Mouse (Mus musculus) stomach, embryonic 16.5 days (tissue): Measurements from ENCODE around the gene Gpr27. TPM values are rescaled to one million over a fixed set of nuclear protein-coding genes. Genes with fewer than 3 reads are reported as not detected.

Experiments used
- ATAC-seq: fragments of 200-750 bp; cut with Nextera tagmentation; 2 replicates; pipeline ENCODE4 v1.8.0; 2017; ENCODE audit warnings: moderate number of reproducible peaks, moderate TSS enrichment; ENCODE audit not compliant: insufficient read depth, low FRiP score
- H3K27ac ChIP-seq: fragments of 300-500 bp; sonication (generic); 2 replicates; pipeline ENCODE4 v1.5.1; 2014; ENCODE audit warnings: low read length
- H3K27me3 ChIP-seq: fragments of 300-500 bp; sonication (generic); 2 replicates; pipeline ENCODE4 v1.6.1; 2014; ENCODE audit warnings: low read length, control low read depth, mixed read lengths; ENCODE audit not compliant: control insufficient read depth, insufficient read depth
- H3K36me3 ChIP-seq: fragments of 300-500 bp; sonication (generic); 2 replicates; pipeline ENCODE4 v1.6.1; 2014; ENCODE audit warnings: low read length; ENCODE audit not compliant: control insufficient read depth, insufficient read depth
- H3K4me1 ChIP-seq: fragments of 300-500 bp; sonication (generic); 2 replicates; pipeline ENCODE4 v1.6.1; 2014; ENCODE audit warnings: low read length, control low read depth, mixed read lengths; ENCODE audit not compliant: control insufficient read depth, insufficient read depth
- H3K4me2 ChIP-seq: fragments of 300-500 bp; sonication (generic); 2 replicates; pipeline ENCODE4 v1.6.1; 2014; ENCODE audit warnings: low read depth, low read length, mixed read lengths
- H3K4me3 ChIP-seq: fragments of 300-500 bp; sonication (generic); replicated peaks from 2 replicates; pipeline ENCODE4 v1.5.1; 2014; ENCODE audit warnings: mild to moderate bottlenecking, low read length
- H3K9ac ChIP-seq: fragments of 300-500 bp; sonication (generic); 2 replicates; pipeline ENCODE4 v1.6.1; 2014; ENCODE audit warnings: low read length
- H3K9me3 ChIP-seq: fragments of 300-500 bp; sonication (generic); replicated peaks from 2 replicates; pipeline ENCODE4 v1.6.1; 2016; ENCODE audit warnings: low read length, control low read depth; ENCODE audit not compliant: control insufficient read depth
- WGBS: fragments of 180-500 bp; shearing (Covaris S2); extraction: QIAGEN DNeasy Blood & Tissue Kit; methylation state at CpG from one replicate; pipeline ENCODE4 v1.1.7; 2014; 5-methylcytosine and 5-hydroxymethylcytosine counted together
- polyA plus RNA-seq: library from polyadenylated mRNA; unstranded; fragments of >200 nt; fragmentation: Nextera tagmentation; extraction: Ambion mirVana; gene quantifications from 2 replicates; pipeline ENCODE4 v1.2.1, GENCODE M21; 2015

Gene Gpr27
- polyA plus RNA-seq, 1 experiment from 2014 or later, result 1.6 TPM

GRCm38 (mm10) chr6:99670481-99671119 is 21.9 kb upstream of the Gpr27 start:
- 0 out of 2 replicates have a peak, but pooled peaks have one; percentile 33 for ATAC-seq
- Histone ChIP-seq H3K4me3 (no peak overlapping the region), H3K9ac (no peak overlapping the region), H3K4me2 (no peak overlapping the region), H3K27ac (no peak overlapping the region), H3K4me1 (no peaks in the 10 kb centered on the region; the same call in 1 of the 2 replicates), H3K9me3 (no peaks in the 10 kb centered on the region), H3K27me3 (no peaks in the 10 kb centered on the region), H3K36me3 (no peaks in the 10 kb centered on the region)
- WGBS, result 78% methylated on average over 7 of the region's 7 CpGs

- H3K27me3 ChIP-seq, result no peaks in the 10 kb centered on the region
- no peak overlapping the region for H3K27ac ChIP-seq
- no peak for ATAC-seq
- H3K36me3 ChIP-seq, result no peaks in the 10 kb centered on the region
- H3K4me3 ChIP-seq, result no peak overlapping the region
- no peaks in the 10 kb centered on the region for H3K9me3 ChIP-seq
- WGBS, result 60% methylated on average over 3 of the region's 3 CpGs
- no peak overlapping the region for H3K9ac ChIP-seq
- no peak overlapping the region for H3K4me2 ChIP-seq
- H3K4me1 ChIP-seq, result no peaks in the 10 kb centered on the region
Observed at GRCm38 (mm10) chr6:99671768-99672167, 20.7 kb upstream of the Gpr27 start.

- Histone ChIP-seq H3K9me3 (no peaks in the 10 kb centered on the region), H3K4me1 (0 out of 2 replicates have a peak, but pooled peaks cover 3% of the 10 kb centered on the region), H3K27me3 (no peaks in the 10 kb centered on the region), H3K4me2 (no peak overlapping the region), H3K27ac (no peak overlapping the region), H3K9ac (no peak overlapping the region), H3K4me3 (no peak overlapping the region), H3K36me3 (no peaks in the 10 kb centered on the region)
- no peak for ATAC-seq
- 84% methylated on average over 4 of the region's 4 CpGs for WGBS
Observed at GRCm38 (mm10) chr6:99674482-99674881, 18.0 kb upstream of the Gpr27 start.

DNA sequence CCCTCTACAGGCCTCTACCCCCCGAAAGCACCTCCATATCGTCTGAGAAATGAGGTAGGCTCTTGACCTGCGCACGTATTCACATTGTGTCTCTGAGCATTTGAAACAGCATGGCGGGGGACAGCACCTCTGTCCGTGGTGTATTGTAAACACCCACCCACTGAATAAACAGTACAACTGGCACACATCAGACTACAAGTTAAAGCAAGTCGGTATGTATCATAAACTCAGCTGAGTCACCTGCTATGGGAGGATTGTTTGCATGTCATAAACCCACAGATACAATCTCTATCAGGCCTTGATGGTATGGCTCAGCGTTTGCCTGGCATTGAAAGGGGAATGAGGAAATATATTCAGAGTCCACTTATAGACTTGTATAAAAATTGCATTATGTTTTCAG is 15.2 kb upstream of the Gpr27 start:
- 0 out of 2 replicates have a peak, but pooled peaks cover 3% of the 10 kb centered on the region for H3K4me1 ChIP-seq
- H3K4me3 ChIP-seq, result no peak overlapping the region
- H3K9me3 ChIP-seq, result no peaks in the 10 kb centered on the region
- peak; percentile 21; the same call in 1 of the 2 replicates for ATAC-seq
- H3K36me3 ChIP-seq, result no peaks in the 10 kb centered on the region
- 61% methylated on average over 8 of the region's 8 CpGs for WGBS
- H3K27me3 ChIP-seq, result no peaks in the 10 kb centered on the region
- no peak overlapping the region for H3K27ac ChIP-seq
- no peak overlapping the region for H3K4me2 ChIP-seq
- no peak overlapping the region for H3K9ac ChIP-seq

GRCm38 (mm10) chr6:99678108-99678507 is 14.4 kb upstream of the Gpr27 start:
- H3K4me1 ChIP-seq, result 0 out of 2 replicates have a peak, but pooled peaks cover 3% of the 10 kb centered on the region
- no peak overlapping the region for H3K27ac ChIP-seq
- ATAC-seq, result no peak
- no peak overlapping the region for H3K4me2 ChIP-seq
- H3K4me3 ChIP-seq, result no peak overlapping the region
- H3K36me3 ChIP-seq, result no peaks in the 10 kb centered on the region
- 83% methylated on average over 11 of the region's 11 CpGs for WGBS
- H3K9me3 ChIP-seq, result no peaks in the 10 kb centered on the region
- no peak overlapping the region for H3K9ac ChIP-seq
- H3K27me3 ChIP-seq, result no peaks in the 10 kb centered on the region

- H3K9me3 ChIP-seq, result 0 out of 2 replicates have a peak, but pooled peaks cover 4% of the 10 kb centered on the region
- H3K27ac ChIP-seq, result no peak overlapping the region
- no peak for ATAC-seq
- no peaks in the 10 kb centered on the region for H3K36me3 ChIP-seq
- no peaks in the 10 kb centered on the region for H3K27me3 ChIP-seq
- WGBS, result 92% methylated on average over 5 of the region's 5 CpGs
- no peak overlapping the region for H3K4me2 ChIP-seq
- no peaks in the 10 kb centered on the region for H3K4me1 ChIP-seq
- no peak overlapping the region for H3K9ac ChIP-seq
- no peak overlapping the region for H3K4me3 ChIP-seq
Observed at GRCm38 (mm10) chr6:99683974-99684373, 8.5 kb upstream of the Gpr27 start.

- no peak overlapping the region for H3K27ac ChIP-seq
- H3K4me3 ChIP-seq, result no peak overlapping the region
- no peaks in the 10 kb centered on the region for H3K27me3 ChIP-seq
- H3K4me2 ChIP-seq, result no peak overlapping the region
- no peak for ATAC-seq
- no peak overlapping the region for H3K9ac ChIP-seq
- no peaks in the 10 kb centered on the region for H3K36me3 ChIP-seq
- WGBS, result 54% methylated on average over 5 of the region's 5 CpGs
- no peaks in the 10 kb centered on the region for H3K4me1 ChIP-seq
- 0 out of 2 replicates have a peak, but pooled peaks cover 4% of the 10 kb centered on the region for H3K9me3 ChIP-seq
Observed at GRCm38 (mm10) chr6:99684899-99685298, 7.6 kb upstream of the Gpr27 start.

DNA sequence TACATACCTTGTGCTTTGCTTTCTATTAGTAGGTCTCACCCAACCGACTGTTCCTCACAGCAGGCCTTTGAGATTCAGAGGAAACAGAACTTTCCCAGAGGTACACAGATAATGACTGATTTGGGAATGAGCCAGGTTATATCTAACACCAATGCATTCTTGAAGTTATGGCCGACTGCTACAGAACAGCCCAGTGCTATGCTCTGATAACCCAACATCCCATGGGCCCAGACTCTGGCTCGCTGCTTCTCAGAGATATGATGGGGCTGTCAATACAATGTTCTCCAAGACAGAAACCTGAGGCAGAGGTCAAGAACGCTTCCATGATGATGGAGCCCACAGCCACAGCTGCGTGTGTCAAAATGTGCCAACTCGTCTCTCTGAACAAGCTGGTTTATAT is 4.0 kb upstream of the Gpr27 start:
- no peak for ATAC-seq

GRCm38 (mm10) chr6:99691666-99692205 is 743 bp upstream of the Gpr27 start:
- peak overlapping the region; percentile 69 for H3K4me3 ChIP-seq
- H3K4me2 ChIP-seq, result peak overlapping the region; percentile 94
- 9% methylated on average over 25 of the region's 25 CpGs for WGBS
- peak overlapping the region; percentile 84 for H3K9ac ChIP-seq
- no peak overlapping the region for H3K27ac ChIP-seq
- H3K4me1 ChIP-seq, result peaks cover 4% of the 10 kb centered on the region; the same call in 1 of the 2 replicates
- no peaks in the 10 kb centered on the region for H3K9me3 ChIP-seq
- H3K36me3 ChIP-seq, result no peaks in the 10 kb centered on the region
- ATAC-seq, result no peak
- peaks cover 38% of the 10 kb centered on the region for H3K27me3 ChIP-seq

More for the DNA sequence above, 4.0 kb upstream of the Gpr27 start:
- H3K27me3 ChIP-seq, result peaks cover 24% of the 10 kb centered on the region
- no peak overlapping the region for H3K9ac ChIP-seq
- H3K4me3 ChIP-seq, result no peak overlapping the region
- H3K4me2 ChIP-seq, result no peak overlapping the region
- H3K9me3 ChIP-seq, result 0 out of 2 replicates have a peak, but pooled peaks cover 4% of the 10 kb centered on the region
- peaks cover 2% of the 10 kb centered on the region; the same call in 1 of the 2 replicates for H3K4me1 ChIP-seq
- no peak overlapping the region for H3K27ac ChIP-seq
- WGBS, result 72% methylated on average over 6 of the region's 6 CpGs
- H3K36me3 ChIP-seq, result no peaks in the 10 kb centered on the region
